Mouse (Mus musculus) urinary bladder, adult 18-20 months (tissue): ENCODE data around the gene C77080.

Experiments used
- DNase-seq, 2 experiments: peaks; one replicate each; pipeline ENCODE4 v3.0.0; 2022; ENCODE audit warnings: low spot score in 2 of 2, mixed read lengths in 2 of 2

C77080 gene

GRCm38 (mm10) chr4:129266821-129267220 is 5.6 kb upstream of the C77080 start:
- DNase-seq: no peak

- DNase-seq: no peak
Measured at GRCm38 (mm10) chr4:129266191-129266590, 5.0 kb upstream of the C77080 start.

GRCm38 (mm10) chr4:129263225-129264021 is 2.2 kb upstream of the C77080 start:
- peak in 1 of 2 experiments; percentile 60 for DNase-seq

- no peak for DNase-seq
Measured at GRCm38 (mm10) chr4:129260678-129261077, 526 bp downstream of the C77080 start.

- no peak for DNase-seq
Measured at GRCm38 (mm10) chr4:129259101-129259500, 2.1 kb downstream of the C77080 start.

- no peak for DNase-seq
Measured at GRCm38 (mm10) chr4:129256450-129257380, 4.5 kb downstream of the C77080 start.

GRCm38 (mm10) chr4:129254571-129254970 is 6.6 kb downstream of the C77080 start:
- DNase-seq: no peak

GRCm38 (mm10) chr4:129252492-129252891 is 8.7 kb downstream of the C77080 start:
- DNase-seq: no peak

- DNase-seq: no peak
Measured at GRCm38 (mm10) chr4:129251482-129252125, 9.6 kb downstream of the C77080 start.

- no peak for DNase-seq
Measured at GRCm38 (mm10) chr4:129250759-129251481, 10.3 kb downstream of the C77080 start.

- DNase-seq: no peak
Measured at GRCm38 (mm10) chr4:129249288-129249687, 11.9 kb downstream of the C77080 start.

GRCm38 (mm10) chr4:129248243-129248767 is 12.9 kb downstream of the C77080 start:
- DNase-seq: no peak

GRCm38 (mm10) chr4:129247381-129248242 is 13.6 kb downstream of the C77080 start:
- DNase-seq: no peak

GRCm38 (mm10) chr4:129246360-129247301 is 14.6 kb downstream of the C77080 start:
- no peak for DNase-seq

- no peak for DNase-seq
Measured at GRCm38 (mm10) chr4:129244802-129245201, 16.4 kb downstream of the C77080 start.

- DNase-seq: no peak
Measured at GRCm38 (mm10) chr4:129242761-129243160, 18.4 kb downstream of the C77080 start.

- DNase-seq: no peak
Measured at GRCm38 (mm10) chr4:129242327-129242726, 18.9 kb downstream of the C77080 start.

- no peak for DNase-seq
Measured at GRCm38 (mm10) chr4:129241898-129242297, 19.3 kb downstream of the C77080 start.

GRCm38 (mm10) chr4:129239075-129239474 is 22.1 kb downstream of the C77080 start:
- peak; percentile 74 to 78 for DNase-seq
